Mouse (Mus musculus): ENCODE measurements around the gene Ppie. TPM values are rescaled to one million over a fixed set of nuclear protein-coding genes. Genes with fewer than 3 reads are reported as not detected.

Ppie gene
- total RNA-seq (2014; rRNA removed) = 17.7 and 28.1 TPM in 2 replicates
- 41.7 and 41.9 TPM in 2 replicates for polyA plus RNA-seq (2015; fragmentation: Nextera tagmentation; extraction: Ambion mirVana)

- H3K9ac ChIP-seq (replicated peaks; ENCODE audit: low read length, poor library complexity, severe bottlenecking) = peak within 1 kb of the TSS; percentile 55
- TF ChIP-seq CTCF (IDR thresholded peaks at IDR 0.05) = peak; percentile 51
- H3K36me3 ChIP-seq (ENCODE audit: insufficient read depth, low read length) = peaks cover 3% of the 10 kb centered on the region; the same call in 1 of the 2 replicates
- H3K27ac ChIP-seq (ENCODE audit: low read depth, low read length) = peak within 1 kb of the TSS; percentile 79
- H3K4me2 ChIP-seq (ENCODE audit: low read depth, low read length, poor library complexity, severe bottlenecking) = peak within 1 kb of the TSS; percentile 85
- peak; percentile 95 for ATAC-seq (ENCODE audit: low FRiP score)
- H3K27me3 ChIP-seq (ENCODE audit: insufficient read depth, low read length) = no peaks in the 10 kb centered on the region
- H3K4me1 ChIP-seq (ENCODE audit: insufficient read depth, low read length) = peaks cover 7% of the 10 kb centered on the region; the same call in 1 of the 2 replicates
- peak; percentile 92 for DNase-seq (ENCODE audit: low spot score)
- peak within 1 kb of the TSS; percentile 58 for H3K4me3 ChIP-seq (ENCODE audit: low read depth, low read length)
- H3K9me3 ChIP-seq (ENCODE audit: low read length) = no peaks in the 10 kb centered on the region
- WGBS = under 1% methylated on average over 34 of the region's 34 CpGs
Observed at GRCm38 (mm10) chr4:123139513-123140154, at the start of gene Ppie. Ppie (minus strand) TSS chr4:123139951.

- Histone ChIP-seq H3K9me3 (ENCODE audit: low read length) (no peaks in the 10 kb centered on the region), H3K27ac (ENCODE audit: low read depth, low read length) (peak overlapping the region; percentile 80), H3K4me2 (ENCODE audit: low read depth, low read length, poor library complexity, severe bottlenecking) (peak overlapping the region; percentile 80), H3K36me3 (ENCODE audit: insufficient read depth, low read length) (0 out of 2 replicates have a peak, but pooled peaks cover 2% of the 10 kb centered on the region), H3K4me1 (ENCODE audit: insufficient read depth, low read length) (peaks cover 19% of the 10 kb centered on the region; the same call in 1 of the 2 replicates), H3K9ac (replicated peaks; ENCODE audit: low read length, poor library complexity, severe bottlenecking) (no peak overlapping the region), H3K4me3 (ENCODE audit: low read depth, low read length) (peak overlapping the region; percentile 13), H3K27me3 (ENCODE audit: insufficient read depth, low read length) (no peaks in the 10 kb centered on the region)
- no peak for ATAC-seq (ENCODE audit: low FRiP score)
- peak; percentile 66 for DNase-seq (ENCODE audit: low spot score)
- 31% methylated on average over 3 of the region's 3 CpGs for WGBS
- TF ChIP-seq CTCF (IDR thresholded peaks at IDR 0.05) = no peak
Observed at GRCm38 (mm10) chr4:123184816-123185215, 45.1 kb upstream of the Ppie start.

- Histone ChIP-seq H3K27me3 (ENCODE audit: insufficient read depth, low read length) (no peaks in the 10 kb centered on the region), H3K4me1 (ENCODE audit: insufficient read depth, low read length) (peaks cover 19% of the 10 kb centered on the region; the same call in 1 of the 2 replicates), H3K36me3 (ENCODE audit: insufficient read depth, low read length) (no peaks in the 10 kb centered on the region), H3K27ac (ENCODE audit: low read depth, low read length) (peak overlapping the region; percentile 80), H3K9ac (replicated peaks; ENCODE audit: low read length, poor library complexity, severe bottlenecking) (peak overlapping the region; percentile 83), H3K4me2 (ENCODE audit: low read depth, low read length, poor library complexity, severe bottlenecking) (peak overlapping the region; percentile 80), H3K4me3 (ENCODE audit: low read depth, low read length) (peak overlapping the region; percentile 58), H3K9me3 (ENCODE audit: low read length) (no peaks in the 10 kb centered on the region)
- ATAC-seq (ENCODE audit: low FRiP score) (peak; percentile 90), DNase-seq (ENCODE audit: low spot score) (peak; percentile 90)
- 12% methylated on average over 43 of the region's 44 CpGs for WGBS
- TF ChIP-seq CTCF (IDR thresholded peaks at IDR 0.05) = no peak
Observed at GRCm38 (mm10) chr4:123183239-123184056, 43.7 kb upstream of the Ppie start.

- no peaks in the 10 kb centered on the region for H3K9me3 ChIP-seq (ENCODE audit: low read length)
- WGBS = under 1% methylated on average over 42 of the region's 44 CpGs
- H3K27me3 ChIP-seq (ENCODE audit: insufficient read depth, low read length) = no peaks in the 10 kb centered on the region
- peaks cover 19% of the 10 kb centered on the region; the same call in 1 of the 2 replicates for H3K4me1 ChIP-seq (ENCODE audit: insufficient read depth, low read length)
- H3K36me3 ChIP-seq (ENCODE audit: insufficient read depth, low read length) = no peaks in the 10 kb centered on the region
- H3K4me2 ChIP-seq (ENCODE audit: low read depth, low read length, poor library complexity, severe bottlenecking) = peak within 1 kb of the TSS; percentile 80
- H3K4me3 ChIP-seq (ENCODE audit: low read depth, low read length) = peak within 1 kb of the TSS; percentile 58
- ATAC-seq (ENCODE audit: low FRiP score) (peak; percentile 64), DNase-seq (ENCODE audit: low spot score) (peak; percentile 46)
- no peak for TF ChIP-seq CTCF (IDR thresholded peaks at IDR 0.05)
- peak within 1 kb of the TSS; percentile 83 for H3K9ac ChIP-seq (replicated peaks; ENCODE audit: low read length, poor library complexity, severe bottlenecking)
- H3K27ac ChIP-seq (ENCODE audit: low read depth, low read length) = peak within 1 kb of the TSS; percentile 80
Observed at GRCm38 (mm10) chr4:123182328-123183238, 42.8 kb upstream of the Ppie start, which contains the start of gene Hpcal4. Hpcal4 (plus strand) TSS chr4:123183227.

- H3K4me1 ChIP-seq (ENCODE audit: insufficient read depth, low read length) = no peaks in the 10 kb centered on the region
- 0 out of 2 replicates have a peak, but pooled peaks cover 10% of the 10 kb centered on the region for H3K27me3 ChIP-seq (ENCODE audit: insufficient read depth, low read length)
- H3K36me3 ChIP-seq (ENCODE audit: insufficient read depth, low read length) = no peaks in the 10 kb centered on the region
- no peak overlapping the region for H3K27ac ChIP-seq (ENCODE audit: low read depth, low read length)
- H3K4me2 ChIP-seq (ENCODE audit: low read depth, low read length, poor library complexity, severe bottlenecking) = no peak overlapping the region
- H3K9me3 ChIP-seq (ENCODE audit: low read length) = 0 out of 2 replicates have a peak, but pooled peaks cover 4% of the 10 kb centered on the region
- ATAC-seq (ENCODE audit: low FRiP score) (no peak), DNase-seq (ENCODE audit: low spot score) (no peak)
- H3K9ac ChIP-seq (replicated peaks; ENCODE audit: low read length, poor library complexity, severe bottlenecking) = no peak overlapping the region
- H3K4me3 ChIP-seq (ENCODE audit: low read depth, low read length) = no peak overlapping the region
- TF ChIP-seq CTCF (IDR thresholded peaks at IDR 0.05) = no peak
Observed at GRCm38 (mm10) chr4:123171811-123172210, 32.1 kb upstream of the Ppie start.

Measured in midbrain, postnatal 0 days (tissue).